Mouse (Mus musculus) mature B cell (primary cell): ENCODE measurements around the gene Alkbh5.

ENCODE experiments used
- in situ Hi-C: fragments of 300-500 bp; cut with MboI; formaldehyde crosslinking; loops from 2 replicates; pipeline ENCODE4 v1.14.3; 2019

Gene Alkbh5

DNA sequence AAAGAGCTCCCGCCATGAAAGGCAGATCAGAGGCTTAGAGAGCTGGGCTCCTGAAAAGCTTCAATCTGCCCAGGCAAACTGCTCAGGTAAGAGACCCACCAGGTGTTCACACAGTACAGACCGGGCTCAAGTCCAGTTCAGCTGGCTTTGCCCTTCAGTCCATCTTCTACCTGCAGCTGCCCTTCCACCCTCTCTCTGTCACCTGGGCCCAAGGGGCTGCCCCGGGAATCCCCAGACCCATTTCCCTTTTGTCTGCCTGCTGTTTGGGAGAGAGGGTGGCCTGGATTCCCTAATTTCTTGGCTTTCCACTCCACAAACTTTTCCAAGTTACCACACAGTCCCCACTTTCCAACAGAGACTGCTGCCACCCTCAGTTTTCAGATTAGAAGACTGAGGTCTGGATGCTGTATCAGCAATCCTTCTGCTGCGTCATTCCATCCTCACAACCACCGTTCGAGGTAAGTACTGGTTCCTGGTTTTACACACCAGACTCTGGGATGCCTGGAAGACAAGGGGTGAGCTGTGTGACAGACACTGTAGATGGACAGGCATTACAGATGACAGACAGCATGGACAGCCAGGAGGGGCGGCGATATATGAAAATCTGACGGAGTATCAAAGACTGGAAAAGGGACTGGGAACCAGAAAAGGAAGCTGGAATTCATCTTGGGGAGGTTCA is at the start of gene Alkbh5:
Alkbh5 (plus strand) TSS at position 202 of the 679 bp plus-strand sequence.
- in situ Hi-C loops, result no loop called here

DNA sequence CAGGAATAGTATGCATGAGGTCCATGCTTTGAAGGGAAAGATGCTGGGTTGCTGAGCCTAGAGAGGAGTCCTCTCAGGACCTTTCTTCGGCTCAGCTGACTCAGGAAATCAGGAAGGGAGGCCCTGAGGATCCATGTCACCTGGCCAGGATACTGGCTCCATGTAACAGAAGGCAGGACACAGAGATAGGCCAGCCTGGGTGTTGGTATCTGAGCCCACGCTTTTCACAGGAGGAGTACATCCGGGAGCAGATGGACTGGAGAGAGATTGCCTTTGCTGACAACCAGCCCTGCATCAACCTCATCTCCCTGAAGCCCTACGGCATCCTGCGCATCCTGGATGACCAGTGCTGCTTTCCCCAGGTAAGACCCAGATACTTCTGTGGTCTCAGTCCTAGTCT is 43.5 kb upstream of the Alkbh5 start:
- in situ Hi-C loops, result no loop called here

GRCm38 (mm10) chr11:60495692-60496091 is 40.5 kb upstream of the Alkbh5 start:
- in situ Hi-C loops, result no loop called here

DNA sequence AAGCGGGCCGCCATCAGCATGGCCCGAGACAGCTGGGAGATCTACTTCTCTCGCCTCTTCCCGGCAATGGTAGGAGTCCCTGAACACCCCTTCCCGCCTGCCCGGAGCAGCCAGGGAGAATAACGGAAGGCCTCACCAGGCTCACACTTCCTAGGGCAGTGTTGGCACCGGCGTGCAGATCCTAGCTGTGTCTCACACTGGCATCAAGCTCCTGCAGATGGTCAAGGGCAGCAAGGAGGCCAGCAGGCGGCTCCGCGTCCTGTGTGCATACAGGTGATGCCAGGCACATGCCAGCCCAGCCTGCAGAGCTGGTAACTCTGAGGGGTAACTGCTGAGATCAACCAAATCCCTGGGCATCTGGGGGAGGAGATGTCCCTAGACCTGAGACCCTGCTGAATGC is 28.9 kb upstream of the Alkbh5 start:
- in situ Hi-C loops, result no loop called here

DNA sequence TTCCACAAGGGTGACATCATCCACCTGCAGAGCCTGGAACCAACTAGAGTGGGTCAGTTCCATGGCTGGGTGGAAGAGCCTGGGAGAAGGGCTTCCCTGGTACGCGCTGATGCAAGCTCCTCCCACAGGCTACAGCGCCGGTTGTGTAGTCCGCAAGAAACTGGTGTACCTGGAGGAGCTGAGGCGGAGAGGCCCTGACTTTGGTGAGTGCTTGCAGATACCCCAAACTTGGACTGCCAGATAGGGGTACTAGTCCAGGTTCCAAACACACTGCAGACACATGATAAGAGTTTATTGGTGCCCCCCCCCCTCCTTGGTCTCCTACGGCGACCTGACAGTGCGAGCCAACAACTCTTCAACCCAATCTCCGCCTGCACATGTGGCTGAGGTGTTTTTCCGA is 27.2 kb upstream of the Alkbh5 start:
- in situ Hi-C loops, result no loop called here

- in situ Hi-C loops, result no loop called here
These were observed 26.7 kb upstream of the Alkbh5 start for GRCm38 (mm10) chr11:60509500-60509899.

DNA sequence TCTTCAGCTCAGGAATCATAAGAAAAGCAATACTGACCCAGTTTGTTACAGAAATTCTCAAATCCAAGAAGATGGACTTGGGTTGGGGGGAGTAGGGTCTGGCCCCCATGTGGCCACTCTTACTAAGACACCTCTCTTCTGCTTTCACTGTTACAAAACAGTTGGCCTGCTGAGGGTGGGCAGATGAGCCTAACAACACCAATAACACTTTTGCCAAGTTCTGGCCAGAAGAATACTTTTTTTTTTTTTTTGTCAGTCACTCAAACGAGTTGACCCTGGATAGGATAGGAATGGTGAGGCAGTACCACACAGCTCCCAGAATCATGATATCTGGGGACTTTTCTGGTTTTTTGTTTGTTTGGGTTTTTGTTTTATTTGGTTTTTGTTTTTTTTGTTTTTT is 24.3 kb upstream of the Alkbh5 start:
- in situ Hi-C loops, result no loop called here

GRCm38 (mm10) chr11:60512520-60512919 is 23.7 kb upstream of the Alkbh5 start:
- in situ Hi-C loops, result no loop called here

- in situ Hi-C loops, result no loop called here
These were observed 21.2 kb upstream of the Alkbh5 start for GRCm38 (mm10) chr11:60514941-60515340.

GRCm38 (mm10) chr11:60518305-60518704 is 17.9 kb upstream of the Alkbh5 start:
- in situ Hi-C loops, result no loop called here

DNA sequence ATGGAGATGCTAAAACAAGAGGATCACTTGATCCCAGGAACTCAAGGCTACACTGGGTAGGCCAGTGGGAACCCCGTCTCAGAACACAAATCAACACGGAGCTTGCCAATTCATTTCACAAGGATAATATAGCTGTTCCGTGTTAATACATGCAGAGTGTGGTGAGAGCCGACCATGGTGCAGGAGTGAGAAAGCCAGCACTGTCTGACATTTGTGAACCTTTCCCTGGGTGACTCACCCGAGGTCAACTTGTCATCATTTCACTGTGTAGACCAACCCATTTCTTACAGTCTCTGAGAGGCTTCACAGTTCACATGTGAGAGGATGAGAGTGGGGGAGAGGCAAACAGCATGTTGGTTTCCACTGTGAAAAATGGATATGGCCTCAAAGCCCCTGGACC is 14.2 kb upstream of the Alkbh5 start:
- in situ Hi-C loops, result no loop called here

DNA sequence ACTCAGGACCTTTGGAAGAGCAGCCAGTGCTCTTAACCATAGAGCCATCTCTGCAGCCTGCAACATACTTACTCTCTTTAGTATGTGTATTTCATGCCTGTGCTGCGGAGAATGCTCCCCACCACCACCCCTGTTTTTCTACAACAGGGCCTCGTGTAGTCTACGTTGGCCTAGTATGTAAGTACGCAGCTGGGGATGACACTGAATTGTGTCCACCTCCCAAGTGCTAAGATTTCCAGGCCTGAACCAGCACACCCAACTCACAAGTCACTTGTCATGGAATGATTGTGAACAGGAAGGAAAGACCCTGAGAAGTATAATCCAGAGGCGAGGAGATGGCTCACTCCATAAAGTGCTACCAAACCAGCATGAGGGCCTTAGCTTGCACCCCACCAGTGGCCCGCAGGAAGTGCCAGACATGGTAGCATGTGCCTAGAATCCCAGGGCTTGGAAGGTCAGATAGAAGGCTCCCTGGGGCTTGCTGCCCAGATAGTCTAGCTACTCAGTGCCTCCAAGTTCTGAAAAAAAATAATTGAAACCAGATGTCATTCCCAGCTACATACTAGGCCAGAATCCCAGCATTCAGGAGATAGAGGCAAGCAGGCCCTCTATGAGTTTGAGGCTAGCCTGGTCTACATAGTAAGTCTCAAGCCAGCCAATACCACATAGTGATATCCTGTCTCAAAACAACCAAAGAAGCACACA is 13.4 kb upstream of the Alkbh5 start:
- in situ Hi-C loops, result no loop called here

DNA sequence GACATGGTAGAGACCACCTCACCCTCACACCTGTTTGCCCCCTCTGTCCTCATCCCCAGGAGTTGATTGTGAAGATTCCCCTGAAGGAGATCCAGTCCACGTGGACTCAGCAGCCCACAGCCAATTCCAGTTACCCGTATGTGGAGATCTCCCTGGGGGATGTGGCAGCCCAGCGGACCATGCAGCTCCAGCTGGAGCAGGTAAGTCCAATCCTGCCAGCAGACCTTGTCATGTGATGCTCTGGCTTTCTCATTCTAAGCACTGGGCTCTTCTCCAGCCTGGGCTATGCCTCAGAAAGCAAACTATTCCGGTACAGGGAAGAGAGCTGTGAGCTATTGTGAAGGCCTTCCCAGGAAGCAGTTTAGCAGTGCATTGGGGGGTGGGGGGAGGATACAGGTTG is 9.7 kb upstream of the Alkbh5 start:
- in situ Hi-C loops, result no loop called here

DNA sequence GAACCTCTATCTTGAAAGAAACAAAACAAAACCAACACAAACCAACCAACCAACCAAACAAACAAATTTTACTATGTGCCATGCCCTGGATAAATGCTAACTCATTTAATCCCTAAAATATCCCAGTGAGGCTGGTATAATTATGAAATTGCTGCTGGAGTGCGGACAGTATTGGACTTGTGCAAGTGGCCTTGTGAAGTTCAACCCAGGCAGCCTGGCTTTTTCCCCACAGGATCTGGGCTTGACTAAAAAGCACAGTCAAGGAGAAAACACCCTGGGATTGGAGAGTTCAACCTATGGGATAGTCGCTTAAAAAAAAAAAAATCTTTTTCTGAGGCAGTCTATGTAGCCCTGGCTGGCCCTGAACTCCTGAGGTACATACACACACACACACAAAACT is 505 bp upstream of the Alkbh5 start:
- in situ Hi-C loops, result no loop called here

- in situ Hi-C loops, result no loop called here
These were observed 782 bp downstream of the Alkbh5 start for GRCm38 (mm10) chr11:60536859-60537467.

- in situ Hi-C loops, result no loop called here
These were observed 1.5 kb downstream of the Alkbh5 start for GRCm38 (mm10) chr11:60537468-60538347.

- in situ Hi-C loops, result no loop called here
These were observed 2.4 kb downstream of the Alkbh5 start for GRCm38 (mm10) chr11:60538371-60539281.

- in situ Hi-C loops, result no loop called here
These were observed 3.4 kb downstream of the Alkbh5 start for GRCm38 (mm10) chr11:60539540-60539939.

GRCm38 (mm10) chr11:60540002-60540610 is 3.9 kb downstream of the Alkbh5 start:
- in situ Hi-C loops, result no loop called here

- in situ Hi-C loops, result no loop called here
These were observed 4.6 kb downstream of the Alkbh5 start for GRCm38 (mm10) chr11:60540761-60541160.

- in situ Hi-C loops, result no loop called here
These were observed 5.7 kb downstream of the Alkbh5 start for GRCm38 (mm10) chr11:60541831-60542230.
